Mouse (Mus musculus): ENCODE data around the gene Taar8a. TPM values are rescaled to one million over a fixed set of nuclear protein-coding genes. Genes with fewer than 3 reads are reported as not detected.
"Not testable (repeated sequence)": the region's sequence is repeated elsewhere in the genome, so short reads cannot be mapped to it uniquely, and the experiment has no call there.

The Taar8a gene
- polyA plus RNA-seq, 1 experiment from 2014 or later: not detected

DNA sequence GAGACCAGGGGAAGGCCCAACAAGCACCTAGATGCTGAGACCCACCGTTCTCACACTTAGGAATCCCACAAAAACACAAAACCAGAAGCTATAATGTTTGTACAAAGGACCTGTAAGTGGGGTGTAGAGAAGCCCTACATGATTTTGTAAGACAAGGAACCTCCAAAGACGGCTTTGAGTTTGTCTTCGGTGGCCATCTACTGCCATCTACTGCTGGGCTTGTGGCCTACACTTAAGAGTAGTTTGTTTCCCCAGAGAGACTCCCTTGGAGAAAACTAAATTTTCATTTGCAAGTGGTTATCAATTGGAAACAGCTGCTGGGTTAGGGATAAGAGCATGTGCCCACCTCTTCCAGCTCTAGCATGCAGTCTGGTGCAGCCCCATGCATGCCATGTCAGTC lies 3.9 kb downstream of the Taar8a start:
- no peaks in the 10 kb centered on the region for H3K4me1 ChIP-seq (ENCODE audit: control insufficient read depth, insufficient read depth, low read length)
- no peak overlapping the region for H3K4me3 ChIP-seq (ENCODE audit: low read depth, low read length)
- no peak for ATAC-seq (ENCODE audit: low read depth)

DNA sequence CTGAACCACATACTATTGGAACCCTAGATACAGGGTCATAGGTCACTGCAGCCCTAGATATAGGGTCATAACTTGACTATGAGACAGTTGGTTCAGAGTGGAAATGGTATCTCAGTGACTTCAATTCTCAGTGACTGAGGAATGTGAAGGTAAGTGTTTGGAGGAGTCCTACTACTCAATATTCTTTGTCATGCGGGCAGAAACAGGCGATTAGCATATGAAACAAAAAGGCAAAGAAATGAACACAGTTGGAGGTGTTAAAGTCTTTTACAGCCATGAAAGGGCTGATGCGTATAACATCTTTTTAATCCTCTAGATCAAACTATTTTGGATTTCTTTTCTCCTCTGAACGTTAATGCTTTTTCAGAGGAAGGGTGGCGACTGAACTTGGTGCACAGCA lies 9.6 kb downstream of the Taar8a start:
- no peaks in the 10 kb centered on the region for H3K36me3 ChIP-seq (ENCODE audit: control insufficient read depth, insufficient read depth, low read length)
- no peaks in the 10 kb centered on the region for H3K4me1 ChIP-seq (ENCODE audit: control insufficient read depth, insufficient read depth, low read length)
- H3K4me3 ChIP-seq (ENCODE audit: low read depth, low read length): no peak overlapping the region
- no peak overlapping the region for H3K9ac ChIP-seq (replicated peaks; ENCODE audit: low read depth, low read length)
- no peak overlapping the region for H3K27ac ChIP-seq (ENCODE audit: low read depth, low read length)
- no peaks in the 10 kb centered on the region for H3K9me3 ChIP-seq (ENCODE audit: control insufficient read depth, low read length)
- ATAC-seq (ENCODE audit: low read depth): no peak
- WGBS: 64% methylated on average over 5 of the region's 5 CpGs
- no peak overlapping the region for H3K4me2 ChIP-seq (ENCODE audit: low read depth, low read length)
- H3K27me3 ChIP-seq (ENCODE audit: control insufficient read depth, insufficient read depth, low read length): no peaks in the 10 kb centered on the region

More for the DNA sequence above, 3.9 kb downstream of the Taar8a start:
- H3K9me3 ChIP-seq (ENCODE audit: control insufficient read depth, low read length): no peaks in the 10 kb centered on the region
- no peak overlapping the region for H3K4me2 ChIP-seq (ENCODE audit: low read depth, low read length)
- no peaks in the 10 kb centered on the region for H3K36me3 ChIP-seq (ENCODE audit: control insufficient read depth, insufficient read depth, low read length)
- H3K9ac ChIP-seq (replicated peaks; ENCODE audit: low read depth, low read length): no peak overlapping the region
- H3K27ac ChIP-seq (ENCODE audit: low read depth, low read length): no peak overlapping the region
- H3K27me3 ChIP-seq (ENCODE audit: control insufficient read depth, insufficient read depth, low read length): no peaks in the 10 kb centered on the region
- WGBS: 57% methylated on average over 3 of the region's 3 CpGs

GRCm38 (mm10) chr10:24086555-24086954 lies 10.3 kb downstream of the Taar8a start:
- ATAC-seq (ENCODE audit: low read depth): no peak
- 90% methylated on average over 5 of the region's 5 CpGs for WGBS
- Histone ChIP-seq H3K4me3 (ENCODE audit: low read depth, low read length) (no peak overlapping the region), H3K9me3 (ENCODE audit: control insufficient read depth, low read length) (no peaks in the 10 kb centered on the region), H3K4me2 (ENCODE audit: low read depth, low read length) (no peak overlapping the region), H3K4me1 (ENCODE audit: control insufficient read depth, insufficient read depth, low read length) (no peaks in the 10 kb centered on the region), H3K36me3 (ENCODE audit: control insufficient read depth, insufficient read depth, low read length) (no peaks in the 10 kb centered on the region), H3K27ac (ENCODE audit: low read depth, low read length) (no peak overlapping the region), H3K27me3 (ENCODE audit: control insufficient read depth, insufficient read depth, low read length) (no peaks in the 10 kb centered on the region), H3K9ac (replicated peaks; ENCODE audit: low read depth, low read length) (no peak overlapping the region)

GRCm38 (mm10) chr10:24087168-24087567 lies 10.9 kb downstream of the Taar8a start:
- 94% methylated on average over 2 of the region's 2 CpGs for WGBS
- Histone ChIP-seq H3K27me3 (ENCODE audit: control insufficient read depth, insufficient read depth, low read length) (no peaks in the 10 kb centered on the region), H3K4me1 (ENCODE audit: control insufficient read depth, insufficient read depth, low read length) (no peaks in the 10 kb centered on the region), H3K27ac (ENCODE audit: low read depth, low read length) (no peak overlapping the region), H3K4me3 (ENCODE audit: low read depth, low read length) (no peak overlapping the region), H3K9me3 (ENCODE audit: control insufficient read depth, low read length) (no peaks in the 10 kb centered on the region), H3K9ac (replicated peaks; ENCODE audit: low read depth, low read length) (no peak overlapping the region), H3K36me3 (ENCODE audit: control insufficient read depth, insufficient read depth, low read length) (no peaks in the 10 kb centered on the region), H3K4me2 (ENCODE audit: low read depth, low read length) (no peak overlapping the region)
- no peak for ATAC-seq (ENCODE audit: low read depth)

DNA sequence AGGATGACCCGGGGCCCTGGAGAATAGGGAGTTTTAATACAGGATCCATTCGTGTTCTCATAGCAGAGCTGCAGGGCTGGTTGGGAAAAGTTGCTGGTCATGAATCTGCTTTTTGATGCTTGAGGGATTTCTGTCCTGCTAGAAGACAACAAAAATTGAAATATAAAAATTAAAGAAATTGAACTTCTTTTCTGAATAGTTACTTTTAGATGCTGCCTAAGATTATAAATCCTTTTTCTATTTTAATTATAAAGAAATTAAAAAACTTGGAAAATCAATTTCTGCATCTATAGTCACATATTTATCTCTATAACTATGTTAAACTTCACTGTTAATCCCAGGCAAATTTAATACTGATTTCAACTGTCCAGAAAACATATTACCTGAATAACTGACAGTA lies 15.9 kb downstream of the Taar8a start, which contains the start of gene Taar8b:
Gene Taar8b, minus strand, starts transcription at position 101 of the 400 bp plus-strand sequence.
- Histone ChIP-seq H3K4me1 (ENCODE audit: control insufficient read depth, insufficient read depth, low read length) (no peaks in the 10 kb centered on the region), H3K9me3 (ENCODE audit: control insufficient read depth, low read length) (no peaks in the 10 kb centered on the region), H3K27ac (ENCODE audit: low read depth, low read length) (no peak within 1 kb of the TSS), H3K9ac (replicated peaks; ENCODE audit: low read depth, low read length) (no peak within 1 kb of the TSS), H3K4me2 (ENCODE audit: low read depth, low read length) (no peak within 1 kb of the TSS), H3K36me3 (ENCODE audit: control insufficient read depth, insufficient read depth, low read length) (no peaks in the 10 kb centered on the region), H3K27me3 (ENCODE audit: control insufficient read depth, insufficient read depth, low read length) (no peaks in the 10 kb centered on the region), H3K4me3 (ENCODE audit: low read depth, low read length) (no peak within 1 kb of the TSS)
- WGBS: 89% methylated on average over 2 of the region's 2 CpGs
- no peak for ATAC-seq (ENCODE audit: low read depth)

DNA sequence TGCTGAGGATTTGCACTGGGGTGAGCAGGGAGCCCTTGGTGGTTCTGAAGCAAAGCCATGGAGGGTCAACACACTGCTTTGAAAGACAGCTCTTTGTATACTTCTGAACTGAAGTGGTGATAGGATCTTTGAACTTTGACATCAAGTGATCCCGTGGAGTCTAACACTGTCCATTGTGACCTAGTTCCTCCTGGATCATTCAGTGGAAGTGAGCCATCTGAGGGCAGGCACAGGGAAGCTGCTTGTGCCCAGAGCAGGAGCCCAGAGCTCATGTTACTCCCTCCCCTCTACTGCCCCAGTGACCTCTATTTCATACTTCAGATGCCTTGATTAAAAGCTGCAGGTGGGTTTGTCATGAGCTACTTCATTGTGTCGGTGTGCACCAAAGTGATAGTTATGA lies 20.7 kb downstream of the Taar8a start:
- not testable (repeated sequence) for H3K27me3 ChIP-seq (ENCODE audit: control insufficient read depth, insufficient read depth, low read length); ATAC-seq (ENCODE audit: low read depth); H3K9ac ChIP-seq (replicated peaks; ENCODE audit: low read depth, low read length); H3K4me1 ChIP-seq (ENCODE audit: control insufficient read depth, insufficient read depth, low read length); H3K36me3 ChIP-seq (ENCODE audit: control insufficient read depth, insufficient read depth, low read length); H3K4me2 ChIP-seq (ENCODE audit: low read depth, low read length); H3K27ac ChIP-seq (ENCODE audit: low read depth, low read length); H3K9me3 ChIP-seq (ENCODE audit: control insufficient read depth, low read length); H3K4me3 ChIP-seq (ENCODE audit: low read depth, low read length)
- WGBS: 72% methylated on average over 2 of the region's 2 CpGs

DNA sequence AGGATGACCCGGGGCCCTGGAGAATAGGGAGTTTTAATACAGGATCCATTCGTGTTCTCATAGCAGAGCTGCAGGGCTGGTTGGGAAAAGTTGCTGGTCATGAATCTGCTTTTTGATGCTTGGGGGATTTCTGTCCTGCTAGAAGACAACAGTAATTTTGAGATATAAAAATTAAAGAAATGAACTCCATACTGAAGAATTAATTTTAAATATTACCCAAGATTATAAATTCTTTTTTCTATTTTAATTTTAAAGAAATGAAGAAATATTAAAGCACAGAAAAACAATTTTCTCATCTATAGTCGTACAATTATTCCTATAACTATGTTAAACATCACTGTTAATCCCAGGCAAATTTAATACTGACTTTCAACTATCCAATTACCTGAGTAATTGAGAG lies 25.5 kb downstream of the Taar8a start, which contains the start of gene Taar8c:
Gene Taar8c, minus strand, starts transcription at position 101 of the 400 bp plus-strand sequence.
- not testable (repeated sequence) for H3K4me1 ChIP-seq (ENCODE audit: control insufficient read depth, insufficient read depth, low read length); H3K9me3 ChIP-seq (ENCODE audit: control insufficient read depth, low read length); H3K27me3 ChIP-seq (ENCODE audit: control insufficient read depth, insufficient read depth, low read length); H3K27ac ChIP-seq (ENCODE audit: low read depth, low read length); H3K9ac ChIP-seq (replicated peaks; ENCODE audit: low read depth, low read length); H3K36me3 ChIP-seq (ENCODE audit: control insufficient read depth, insufficient read depth, low read length); H3K4me3 ChIP-seq (ENCODE audit: low read depth, low read length); ATAC-seq (ENCODE audit: low read depth); H3K4me2 ChIP-seq (ENCODE audit: low read depth, low read length)
- 81% methylated on average over 1 of the region's 3 CpGs for WGBS

DNA sequence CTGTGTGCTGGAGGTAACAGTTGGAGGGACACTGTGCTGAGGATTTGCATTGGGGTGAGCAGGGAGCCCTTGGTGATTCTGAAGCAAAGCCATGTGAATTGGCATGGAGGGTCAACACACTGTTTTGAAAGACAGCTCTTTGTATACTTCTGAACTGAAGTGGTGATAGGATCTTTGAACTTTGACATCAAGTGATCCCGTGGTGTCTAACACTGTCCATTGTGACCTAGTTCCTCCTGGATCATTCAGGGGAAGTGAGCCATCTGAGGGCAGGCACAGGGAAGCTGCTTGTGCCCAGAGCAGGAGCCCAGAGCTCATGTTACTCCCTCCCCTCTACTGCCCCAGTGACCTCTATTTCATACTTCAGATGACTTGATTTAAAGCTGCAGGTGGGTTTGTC lies 27.0 kb downstream of the Taar8a start:
- not testable (repeated sequence) for H3K36me3 ChIP-seq (ENCODE audit: control insufficient read depth, insufficient read depth, low read length); ATAC-seq (ENCODE audit: low read depth); H3K4me1 ChIP-seq (ENCODE audit: control insufficient read depth, insufficient read depth, low read length); H3K9me3 ChIP-seq (ENCODE audit: control insufficient read depth, low read length); H3K4me3 ChIP-seq (ENCODE audit: low read depth, low read length); H3K27ac ChIP-seq (ENCODE audit: low read depth, low read length); H3K9ac ChIP-seq (replicated peaks; ENCODE audit: low read depth, low read length); H3K27me3 ChIP-seq (ENCODE audit: control insufficient read depth, insufficient read depth, low read length); H3K4me2 ChIP-seq (ENCODE audit: low read depth, low read length)
- 70% methylated on average over 1 of the region's 1 CpGs for WGBS

- Histone ChIP-seq H3K9ac (replicated peaks; ENCODE audit: low read depth, low read length) (no peak overlapping the region), H3K27me3 (ENCODE audit: control insufficient read depth, insufficient read depth, low read length) (no peaks in the 10 kb centered on the region), H3K4me1 (ENCODE audit: control insufficient read depth, insufficient read depth, low read length) (no peaks in the 10 kb centered on the region), H3K27ac (ENCODE audit: low read depth, low read length) (no peak overlapping the region), H3K36me3 (ENCODE audit: control insufficient read depth, insufficient read depth, low read length) (no peaks in the 10 kb centered on the region), H3K4me3 (ENCODE audit: low read depth, low read length) (no peak overlapping the region), H3K9me3 (ENCODE audit: control insufficient read depth, low read length) (no peaks in the 10 kb centered on the region), H3K4me2 (ENCODE audit: low read depth, low read length) (no peak overlapping the region)
- 70% methylated on average over 5 of the region's 5 CpGs for WGBS
- ATAC-seq (ENCODE audit: low read depth): no peak
Measured at GRCm38 (mm10) chr10:24107747-24108146, 31.4 kb downstream of the Taar8a start.

DNA sequence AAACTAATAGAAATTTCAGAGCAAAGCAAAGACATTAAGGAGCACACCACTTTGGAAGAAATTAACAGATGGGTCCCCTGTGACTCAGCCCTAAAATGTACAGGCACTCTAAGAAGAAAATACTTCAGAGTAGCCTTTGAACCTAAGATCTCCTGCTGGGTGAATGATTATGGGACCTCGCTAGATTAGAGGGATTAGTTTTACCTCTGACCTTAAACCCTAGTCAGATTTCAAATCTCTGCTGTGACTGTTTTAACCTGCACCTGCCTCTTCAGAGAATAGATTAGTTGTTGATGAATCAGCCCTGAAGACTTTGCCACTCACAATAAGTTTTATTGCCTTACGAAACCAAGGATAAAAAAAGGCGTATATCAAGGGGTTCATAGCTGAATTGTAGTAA lies 31.9 kb downstream of the Taar8a start:
- H3K4me3 ChIP-seq (ENCODE audit: low read depth, low read length): no peak overlapping the region
- H3K27ac ChIP-seq (ENCODE audit: low read depth, low read length): no peak overlapping the region
- WGBS: 52% methylated on average over 3 of the region's 3 CpGs
- H3K9me3 ChIP-seq (ENCODE audit: control insufficient read depth, low read length): no peaks in the 10 kb centered on the region
- no peak overlapping the region for H3K4me2 ChIP-seq (ENCODE audit: low read depth, low read length)
- H3K36me3 ChIP-seq (ENCODE audit: control insufficient read depth, insufficient read depth, low read length): no peaks in the 10 kb centered on the region
- H3K4me1 ChIP-seq (ENCODE audit: control insufficient read depth, insufficient read depth, low read length): no peaks in the 10 kb centered on the region
- H3K9ac ChIP-seq (replicated peaks; ENCODE audit: low read depth, low read length): no peak overlapping the region
- no peaks in the 10 kb centered on the region for H3K27me3 ChIP-seq (ENCODE audit: control insufficient read depth, insufficient read depth, low read length)
- ATAC-seq (ENCODE audit: low read depth): no peak

Data from neural tube, embryonic 14.5 days (tissue).